Mouse (Mus musculus) left cerebral cortex, postnatal 10 days (tissue): ENCODE results near the gene Sgk2. TPM values are rescaled to one million over a fixed set of nuclear protein-coding genes. Genes with fewer than 3 reads are reported as not detected.
A peak's percentile ranks its signal among the peaks of the same experiment; 100 is the strongest.
"Not testable (repeated sequence)": the region's sequence is repeated elsewhere in the genome, so short reads cannot be mapped to it uniquely, and the experiment has no call there.

ENCODE experiments used
- DNase-seq, 2 experiments: peaks; one replicate each; pipeline ENCODE4 v3.0.0; 2021 to 2022; ENCODE audit warnings: low spot score in 2 of 2, mixed read lengths in 1 of 2; ENCODE audit errors: extremely low spot score in 1 of 2
- intact Hi-C: fragments of 180-260 bp; cut with DNase I; formaldehyde crosslinking; loops from one replicate; pipeline ENCODE4 v1.15.1; 2025
- total RNA-seq, 2 experiments: library from RNA; stranded (reverse); gene quantifications; 2 replicates each; pipeline ENCODE4 v1.2.3; 2021

Sgk2 gene
- total RNA-seq, 2 experiments from 2014 or later, result 0.39 to 0.41 TPM

GRCm38 (mm10) chr2:163054335-163054840 is 67.3 kb downstream of the Sgk2 start, which contains the start of gene Mybl2:
Mybl2 (plus strand) TSS chr2:163054687.
- DNase-seq, result peak; percentile 72 to 95
- intact Hi-C loops, result no loop called here

- DNase-seq, result no peak
- intact Hi-C loops, result no loop called here
Measured at GRCm38 (mm10) chr2:163054891-163055494, 67.9 kb downstream of the Sgk2 start.

GRCm38 (mm10) chr2:163055715-163056114 is 68.6 kb downstream of the Sgk2 start:
- intact Hi-C loops, result no loop called here
- DNase-seq, result no peak

GRCm38 (mm10) chr2:163056584-163056983 is 69.5 kb downstream of the Sgk2 start:
- intact Hi-C loops, result no loop called here
- DNase-seq, result no peak

GRCm38 (mm10) chr2:163058981-163059380 is 71.9 kb downstream of the Sgk2 start:
- intact Hi-C loops, DNase-seq: not testable (repeated sequence)

GRCm38 (mm10) chr2:163060630-163061029 is 73.5 kb downstream of the Sgk2 start:
- intact Hi-C loops, result no loop called here

GRCm38 (mm10) chr2:163061203-163062118 is 74.3 kb downstream of the Sgk2 start:
- intact Hi-C loops, result no loop called here
- no peak for DNase-seq

More at GRCm38 (mm10) chr2:163060630-163061029, 73.5 kb downstream of the Sgk2 start:
- no peak for DNase-seq

- intact Hi-C loops, result no loop called here
Measured at GRCm38 (mm10) chr2:163062119-163062508, 75.0 kb downstream of the Sgk2 start.

More at GRCm38 (mm10) chr2:163062119-163062508, 75.0 kb downstream of the Sgk2 start:
- no peak for DNase-seq

Other genes starting within 250 kb of the Sgk2 start
- 100 to 1,000 TPM; 118 to 119 TPM for gene Srsf6, start 55.8 kb upstream of the Sgk2 start, total RNA-seq
- gene L3mbtl1, start 43.9 kb upstream of the Sgk2 start, total RNA-seq, result 10 to 100 TPM; 29.6 to 35.0 TPM
- 10 to 100 TPM; 24.6 to 25.5 TPM for gene Ift52, start 30.0 kb downstream of the Sgk2 start, total RNA-seq
- 1 to 10 TPM in 1 of 2 experiments, under 1 TPM in 1; 0.79 to 1.5 TPM for gene Mybl2, start 67.4 kb downstream of the Sgk2 start, total RNA-seq
- gene Gtsf1l, start 100.5 kb downstream of the Sgk2 start, total RNA-seq, result not detected
- gene Tox2, start 215.8 kb downstream of the Sgk2 start, total RNA-seq, result 10 to 100 TPM; 23.9 to 26.4 TPM